Mouse (Mus musculus): ENCODE data around the gene Iqcd.
A peak's percentile ranks its signal among the peaks of the same experiment; 100 is the strongest.

Gene Iqcd

DNA sequence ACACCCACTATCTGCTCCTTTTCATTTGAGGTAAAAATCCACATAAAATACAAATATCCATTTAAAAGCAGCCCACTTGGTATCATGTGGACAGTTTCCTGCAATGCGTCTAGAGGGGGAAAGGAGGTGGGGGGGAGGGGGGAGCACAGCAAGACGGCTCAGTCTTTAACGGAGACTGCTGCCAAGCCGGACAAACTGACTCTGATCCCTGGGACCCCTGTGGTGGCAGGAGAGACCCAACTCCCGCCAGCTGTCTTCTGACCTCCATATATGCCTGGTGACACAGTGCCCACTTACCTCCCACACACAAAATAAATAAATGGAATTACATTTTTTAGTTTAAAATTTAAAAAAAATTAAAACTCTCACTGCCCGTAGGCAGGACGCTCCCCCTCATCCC lies 14.7 kb downstream of the Iqcd start:
- DNase-seq (ENCODE audit: low spot score in 2 of 2) = no peak

DNA sequence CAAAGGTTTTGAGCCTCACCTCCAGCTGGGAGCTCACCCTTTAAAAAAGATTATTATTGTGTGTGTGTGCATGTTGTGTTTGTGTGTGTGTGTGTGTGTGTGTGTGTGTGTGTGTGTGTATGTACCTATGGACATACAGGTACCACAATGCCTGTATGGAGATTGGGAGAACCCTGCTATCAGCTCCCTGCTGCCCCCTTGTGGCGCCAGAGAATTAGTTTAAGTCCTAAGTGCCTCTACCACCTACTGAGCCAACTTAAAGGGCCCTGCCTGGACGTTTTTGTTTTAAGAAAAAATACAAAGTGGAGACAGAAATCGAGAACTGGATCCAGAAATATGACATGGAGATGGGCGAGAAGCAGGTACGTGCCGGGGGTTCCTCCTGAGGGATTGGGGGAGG lies 16.0 kb downstream of the Iqcd start:
- DNase-seq (ENCODE audit: low spot score in 2 of 2) = peak; percentile 86 to 96

DNA sequence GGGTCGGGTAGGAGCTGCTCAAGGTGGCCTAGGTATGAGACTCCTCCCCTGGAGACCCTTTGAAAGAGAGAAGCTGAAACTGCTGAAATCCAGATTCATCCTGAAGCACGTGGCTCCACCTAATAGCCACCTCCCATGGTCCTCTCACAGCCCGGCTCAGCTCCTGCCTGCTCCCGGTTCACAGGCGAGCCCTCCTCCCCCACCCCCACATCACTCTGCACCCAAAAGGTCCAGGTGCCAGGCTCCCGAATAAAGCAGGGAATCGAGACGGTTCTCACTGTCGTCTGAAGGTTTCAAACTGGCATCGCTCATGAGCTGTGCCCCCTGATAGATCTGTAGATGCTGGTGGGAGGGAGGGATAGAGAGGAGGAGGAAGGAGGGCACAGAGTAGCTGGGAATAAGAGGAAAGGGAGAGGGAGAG lies 16.4 kb downstream of the Iqcd start:
- DNase-seq (ENCODE audit: low spot score in 2 of 2) = no peak

DNA sequence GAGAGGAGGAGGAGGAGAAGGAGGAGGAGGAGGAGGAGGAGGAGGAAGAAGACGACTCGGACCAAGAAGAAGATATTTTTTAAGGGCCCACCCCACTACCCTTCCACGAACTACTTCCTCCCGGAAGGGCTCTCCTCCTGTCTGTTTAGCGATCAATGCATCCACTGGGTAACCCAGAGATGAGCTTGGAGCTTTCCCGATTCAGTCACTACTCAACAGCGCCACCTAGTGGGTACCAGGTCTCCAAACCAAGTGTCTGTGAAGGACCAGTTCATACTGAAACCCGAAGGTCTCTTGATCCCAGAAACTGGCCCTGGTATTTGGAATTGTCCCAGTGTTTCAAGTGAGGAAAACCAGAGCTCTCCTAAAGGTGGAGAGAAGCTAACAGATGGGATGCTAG lies 16.9 kb downstream of the Iqcd start:
- peak; percentile 88 to 97 for DNase-seq (ENCODE audit: low spot score in 2 of 2)

DNA sequence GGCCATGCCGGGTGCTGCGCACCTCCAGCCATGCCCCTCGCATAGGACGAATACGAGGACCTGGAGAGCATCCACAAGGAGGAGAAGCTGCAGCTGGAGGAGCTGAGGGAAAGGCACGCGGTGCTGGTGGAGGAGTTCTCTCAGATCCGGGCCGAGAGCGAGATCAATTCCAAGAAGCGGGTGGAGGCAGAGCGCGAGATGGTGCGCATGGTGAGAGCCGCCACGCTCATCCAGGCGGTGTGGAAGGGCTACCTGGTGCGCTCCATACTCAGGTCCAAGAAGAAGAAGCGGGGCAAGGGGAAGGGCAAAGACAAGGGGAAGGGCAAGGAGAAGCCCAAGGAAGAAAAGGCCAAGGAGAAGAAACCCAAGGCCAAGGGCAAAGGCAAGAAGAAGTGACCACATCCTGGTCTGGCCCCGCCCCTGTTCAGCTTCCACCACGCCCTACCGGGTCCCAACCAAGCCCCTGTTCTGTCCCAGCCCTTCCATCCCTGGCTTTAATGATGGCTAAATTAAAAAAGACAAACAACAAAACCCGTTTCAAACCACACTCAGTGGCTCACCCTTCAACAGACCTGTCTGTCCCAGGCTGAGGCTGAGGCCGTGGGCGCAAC lies 17.9 kb downstream of the Iqcd start:
- no peak for DNase-seq (ENCODE audit: low spot score in 2 of 2)

DNA sequence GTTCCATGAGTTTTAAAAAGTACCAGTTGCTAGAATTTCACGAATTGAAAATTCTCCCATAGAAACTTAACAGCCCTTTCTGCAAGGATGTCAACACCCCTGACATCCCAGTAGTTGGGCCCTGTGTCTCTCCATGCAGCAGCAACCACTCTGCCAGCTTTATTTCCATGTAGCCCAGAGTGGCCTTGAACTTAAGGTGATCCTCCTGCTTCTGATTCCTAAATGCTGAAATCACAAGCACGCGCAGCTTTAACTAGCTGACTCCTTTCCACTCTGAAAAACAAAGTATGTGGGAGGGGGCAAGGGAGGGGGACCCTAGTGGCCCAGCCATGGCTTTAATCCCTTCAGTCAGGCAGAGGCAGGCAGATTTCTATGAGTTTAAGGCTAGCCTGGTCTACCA lies 18.5 kb downstream of the Iqcd start:
- no peak for DNase-seq (ENCODE audit: low spot score in 2 of 2)

DNA sequence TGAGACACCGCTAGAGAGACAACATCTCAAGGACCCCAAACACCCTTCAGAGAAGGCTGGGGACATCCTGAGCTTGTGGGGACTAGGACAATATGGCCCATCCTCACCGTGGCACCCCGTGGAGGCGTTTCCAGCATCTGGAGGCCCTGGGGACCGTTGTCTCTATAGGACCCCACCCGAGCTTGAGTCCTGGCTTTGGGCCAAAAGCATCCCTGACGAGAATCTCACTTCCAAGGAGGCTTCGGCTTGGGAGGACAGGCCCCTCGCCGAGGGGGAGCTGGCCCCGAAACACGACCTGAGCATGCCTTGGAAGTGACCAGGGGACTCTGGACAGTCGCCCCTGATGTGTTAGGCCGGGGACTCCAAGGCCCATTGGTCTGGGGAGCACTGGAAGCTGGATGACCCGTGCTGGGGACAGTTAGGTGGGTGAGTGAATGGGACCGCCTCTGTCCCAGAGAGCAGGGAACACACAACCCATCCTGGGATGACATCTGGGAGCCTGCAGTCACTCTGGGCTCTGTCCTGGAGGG lies 20.5 kb downstream of the Iqcd start:
- no peak for DNase-seq (ENCODE audit: low spot score in 2 of 2)

DNA sequence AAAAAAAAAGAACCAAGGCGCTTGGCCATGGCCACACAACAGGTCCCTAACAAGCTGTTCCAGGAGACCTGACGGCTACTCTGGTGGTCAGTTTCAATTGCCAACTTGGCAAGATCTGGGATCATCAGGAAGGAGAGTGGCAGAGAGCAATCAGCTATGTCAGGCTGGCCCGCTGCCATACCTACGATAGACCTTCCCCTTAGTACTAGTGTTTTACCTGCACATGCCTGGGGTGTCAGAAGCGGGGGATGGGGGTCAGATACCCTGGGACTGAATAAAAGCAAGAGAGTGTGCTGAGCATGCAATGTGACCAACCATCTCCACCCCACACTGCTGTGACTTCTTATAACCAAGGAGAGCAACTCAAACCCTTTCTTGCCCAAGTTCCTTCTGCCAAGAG lies 22.1 kb downstream of the Iqcd start:
- DNase-seq (ENCODE audit: low spot score in 2 of 2) = no peak

DNA sequence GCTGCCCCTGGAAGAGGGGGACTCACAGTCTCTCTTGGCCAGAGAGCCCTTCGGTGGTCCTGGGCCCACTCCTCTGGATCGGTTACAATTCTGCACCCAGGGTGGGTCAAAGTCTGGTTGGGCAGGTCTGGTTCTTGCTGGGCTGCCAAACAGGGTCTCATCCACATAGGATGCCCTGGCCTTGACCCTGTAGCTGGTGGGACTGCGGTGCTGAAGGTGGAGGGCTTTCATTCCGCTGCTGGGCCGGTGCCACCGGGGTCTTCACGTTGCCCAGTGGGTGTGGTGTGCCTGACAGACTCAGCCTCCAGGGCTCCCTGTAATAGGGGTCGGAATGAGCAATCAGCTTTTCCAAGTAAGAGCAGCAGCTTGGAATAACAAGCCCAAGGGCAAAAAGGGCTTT lies 22.6 kb downstream of the Iqcd start:
- DNase-seq (ENCODE audit: low spot score in 2 of 2) = no peak

DNA sequence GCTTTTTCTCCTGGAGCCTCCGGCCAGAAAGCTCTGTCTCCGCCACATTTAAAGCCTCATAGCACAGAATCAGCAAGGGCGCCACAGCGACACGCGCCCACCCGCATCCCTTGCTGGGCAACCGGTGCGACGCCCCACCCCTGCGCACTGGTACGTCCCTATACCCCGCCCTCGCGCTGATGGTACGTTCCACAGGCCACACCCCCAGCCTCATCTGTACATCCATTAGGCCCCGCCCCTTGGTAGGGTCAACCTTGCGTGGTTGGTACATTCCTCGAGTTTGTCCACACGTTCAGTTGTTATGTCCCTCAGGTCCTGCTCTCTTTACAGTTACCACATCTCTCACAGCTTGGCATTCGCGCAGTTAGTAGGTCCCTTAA lies 23.6 kb downstream of the Iqcd start, which contains the start of the genes Rita1 and Ddx54:
TSS of gene Rita1 (minus strand) at position 148 of the 380 bp plus-strand sequence.
TSS of gene Ddx54 (plus strand) at position 298 of the 380 bp plus-strand sequence.
- peak; percentile 98 for DNase-seq (ENCODE audit: low spot score in 2 of 2)

DNA sequence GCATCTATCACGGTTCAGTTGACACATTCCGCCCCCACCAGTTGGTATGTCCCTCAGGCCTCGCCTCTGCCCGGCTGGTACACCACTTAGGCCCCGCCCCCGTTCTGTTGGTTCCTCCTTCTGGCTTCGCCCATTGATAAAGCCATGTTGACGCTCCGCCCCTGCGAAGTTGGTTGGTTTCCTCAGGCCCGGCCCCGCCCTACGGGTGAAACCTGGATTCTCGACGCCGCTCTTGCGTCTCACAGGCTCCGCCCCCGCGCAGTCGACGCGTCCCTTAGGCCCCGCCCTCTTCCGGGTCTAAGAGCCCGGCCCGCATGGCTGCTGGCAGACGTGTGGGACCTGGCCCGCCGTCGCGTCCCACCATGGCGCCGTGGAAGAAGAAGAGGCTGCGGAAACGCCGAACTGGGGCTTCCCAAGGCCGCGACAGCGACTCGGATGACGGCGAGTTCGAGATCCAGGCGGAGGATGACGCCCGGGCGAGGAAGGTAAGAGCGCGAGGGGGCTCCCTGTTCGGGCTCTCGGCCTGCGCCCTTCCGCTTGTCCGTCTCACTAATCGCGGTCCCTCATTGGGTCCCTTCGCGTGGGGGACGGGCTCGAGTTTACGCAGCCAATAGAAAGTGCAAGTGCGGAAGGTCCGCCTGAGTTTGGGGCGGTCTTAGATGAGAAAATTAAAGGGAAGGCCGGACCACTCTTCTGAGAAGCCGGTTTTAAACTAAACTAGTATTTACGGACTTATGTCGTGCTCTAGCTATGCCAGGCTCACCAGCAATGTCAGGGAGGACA lies 24.2 kb downstream of the Iqcd start:
- peak; percentile 100 for DNase-seq (ENCODE audit: low spot score in 2 of 2)

DNA sequence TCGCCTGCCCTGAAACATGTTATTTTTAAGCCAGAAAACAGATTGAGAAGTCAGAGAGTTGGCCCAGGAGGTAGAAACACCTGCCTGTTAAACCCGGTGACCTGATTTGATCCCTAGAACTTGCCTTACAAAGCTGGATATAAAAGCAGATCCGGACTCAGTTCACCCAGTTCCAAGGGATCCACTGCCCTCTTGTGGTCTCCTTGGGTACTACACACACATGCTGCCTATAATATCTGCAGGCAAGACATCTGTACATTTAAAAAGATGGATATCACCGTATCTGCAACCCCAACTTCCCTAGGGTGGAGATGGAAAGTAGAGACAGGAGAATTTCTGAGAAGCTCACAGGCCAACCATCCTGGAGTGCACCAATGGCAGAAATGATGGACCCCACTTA lies 27.1 kb downstream of the Iqcd start:
- DNase-seq (ENCODE audit: low spot score in 2 of 2) = peak; percentile 54 to 81

DNA sequence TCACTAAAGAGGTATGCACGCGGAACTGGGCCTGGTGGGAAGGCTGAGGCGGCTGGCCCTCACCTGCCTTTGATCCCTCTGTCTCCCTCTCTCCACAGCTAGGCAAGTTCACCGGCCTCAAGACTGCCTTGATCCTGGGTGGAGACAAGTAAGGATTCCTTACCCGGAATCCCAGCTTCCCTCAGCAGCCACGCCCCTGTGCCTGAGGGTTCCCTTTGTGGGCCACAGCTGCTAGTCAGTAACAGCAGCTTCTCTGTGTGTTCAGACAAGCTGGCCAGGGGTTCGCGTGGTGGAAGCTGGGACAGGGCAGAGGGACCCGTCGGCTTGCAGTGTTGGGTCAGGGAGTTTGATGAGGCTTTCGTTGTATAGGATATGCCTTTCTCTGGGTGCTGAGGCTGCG lies 30.0 kb downstream of the Iqcd start:
- no peak for DNase-seq (ENCODE audit: low spot score in 2 of 2)

DNA sequence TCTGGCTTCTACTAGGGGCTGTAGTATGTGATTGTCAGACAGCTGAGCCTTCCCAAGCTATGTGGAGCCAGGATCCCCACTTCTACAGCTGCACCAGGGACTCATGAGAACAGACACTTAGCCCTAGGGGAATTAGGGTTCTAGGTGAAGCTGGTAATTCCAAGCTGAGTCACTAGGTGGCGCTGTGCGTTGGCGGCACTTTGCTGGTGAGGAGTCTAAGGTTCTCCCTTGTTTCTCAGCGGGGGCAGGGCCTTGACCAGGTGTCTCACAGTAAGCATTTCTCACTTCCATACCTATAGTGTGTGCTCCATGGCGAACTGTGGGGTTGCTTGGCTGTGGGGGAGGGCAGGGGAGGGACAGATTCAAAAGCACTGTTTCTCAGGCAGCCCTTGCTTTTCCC lies 30.4 kb downstream of the Iqcd start:
- DNase-seq (ENCODE audit: low spot score in 2 of 2) = peak; percentile 77 to 94

DNA sequence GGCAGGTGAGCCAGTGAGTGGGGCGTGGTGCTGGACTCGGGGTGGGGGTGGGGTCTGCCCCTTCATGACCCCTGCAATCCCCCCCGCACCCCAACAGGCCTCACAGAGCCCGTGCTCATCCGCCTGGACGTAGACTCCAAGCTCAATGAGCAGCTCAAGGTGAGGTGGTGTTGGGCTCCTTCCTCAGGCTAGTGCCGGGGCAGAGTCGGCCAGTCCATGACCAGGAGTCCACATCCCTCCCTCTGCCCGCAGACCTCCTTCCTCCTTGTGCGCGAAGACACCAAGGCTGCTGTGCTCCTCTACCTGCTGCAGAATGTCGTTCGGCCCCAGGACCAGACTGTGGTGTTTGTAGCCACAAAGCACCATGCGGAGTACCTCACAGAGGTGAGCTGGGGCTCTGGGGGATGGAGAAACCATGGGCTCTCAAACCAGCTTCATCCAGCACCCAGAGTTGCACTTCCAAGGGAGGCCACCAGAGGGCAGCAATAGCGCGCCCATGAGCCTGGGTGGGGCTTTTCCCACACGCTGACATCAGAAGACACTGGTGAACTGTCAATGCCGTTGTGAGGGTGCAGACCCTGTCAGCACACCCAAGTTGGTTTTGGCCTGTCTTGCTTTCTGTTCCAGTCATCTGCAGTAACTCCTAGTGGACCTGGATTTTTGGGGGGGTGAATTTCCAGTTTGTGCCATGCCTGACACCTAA lies 31.7 kb downstream of the Iqcd start:
- DNase-seq (ENCODE audit: low spot score in 2 of 2) = peak; percentile 85 to 96

DNA sequence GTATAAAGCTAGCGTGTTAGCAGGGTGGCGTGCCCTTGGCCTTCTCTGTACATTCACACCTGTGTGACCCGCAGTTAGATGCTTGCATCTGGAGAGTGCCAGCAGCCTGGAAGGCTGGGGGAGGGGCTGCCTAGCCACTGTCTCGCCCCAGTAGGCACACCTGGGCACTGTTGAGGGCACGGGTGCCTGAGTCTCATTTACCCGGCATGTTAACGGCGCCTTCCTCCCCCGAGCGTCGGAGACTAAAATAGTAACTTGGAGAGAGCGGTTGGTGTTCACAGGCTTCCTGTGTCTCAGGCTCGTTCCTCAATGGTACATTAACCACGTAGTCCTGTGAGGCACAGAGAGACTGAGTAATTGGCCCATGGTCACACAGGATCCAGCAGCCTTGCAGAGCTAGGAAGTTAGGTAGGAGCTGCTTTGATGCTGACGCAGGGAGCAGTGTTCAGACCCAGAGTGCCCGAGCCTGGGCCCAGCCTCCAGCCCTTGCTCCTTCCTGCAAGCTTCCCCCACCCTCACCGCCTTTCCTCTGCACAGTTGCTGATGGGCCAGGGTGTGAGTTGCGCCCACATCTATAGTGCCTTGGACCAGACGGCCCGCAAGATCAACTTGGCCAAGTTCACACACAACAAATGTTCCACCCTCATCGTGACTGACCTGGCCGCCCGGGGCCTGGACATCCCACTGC lies 32.4 kb downstream of the Iqcd start:
- DNase-seq (ENCODE audit: low spot score in 2 of 2) = peak; percentile 60 to 74

DNA sequence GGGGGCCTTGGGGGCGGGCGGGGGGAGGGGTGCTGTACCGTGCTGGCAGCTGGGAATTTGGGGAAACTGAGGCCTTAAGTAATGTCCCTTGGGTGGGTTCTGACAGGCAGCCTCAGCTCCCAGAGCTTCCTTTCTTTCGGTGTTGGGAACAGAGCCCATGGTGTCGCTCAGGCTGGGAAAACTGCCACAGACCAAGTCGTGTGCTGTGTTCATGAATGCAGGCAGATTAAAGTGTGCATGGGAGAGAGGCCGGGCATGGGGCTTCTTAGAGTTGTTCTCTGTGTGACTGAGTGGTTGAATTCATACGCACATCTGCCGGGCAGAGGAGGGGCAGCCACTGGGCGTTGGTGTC lies 33.0 kb downstream of the Iqcd start:
- DNase-seq (ENCODE audit: low spot score in 2 of 2) = no peak

DNA sequence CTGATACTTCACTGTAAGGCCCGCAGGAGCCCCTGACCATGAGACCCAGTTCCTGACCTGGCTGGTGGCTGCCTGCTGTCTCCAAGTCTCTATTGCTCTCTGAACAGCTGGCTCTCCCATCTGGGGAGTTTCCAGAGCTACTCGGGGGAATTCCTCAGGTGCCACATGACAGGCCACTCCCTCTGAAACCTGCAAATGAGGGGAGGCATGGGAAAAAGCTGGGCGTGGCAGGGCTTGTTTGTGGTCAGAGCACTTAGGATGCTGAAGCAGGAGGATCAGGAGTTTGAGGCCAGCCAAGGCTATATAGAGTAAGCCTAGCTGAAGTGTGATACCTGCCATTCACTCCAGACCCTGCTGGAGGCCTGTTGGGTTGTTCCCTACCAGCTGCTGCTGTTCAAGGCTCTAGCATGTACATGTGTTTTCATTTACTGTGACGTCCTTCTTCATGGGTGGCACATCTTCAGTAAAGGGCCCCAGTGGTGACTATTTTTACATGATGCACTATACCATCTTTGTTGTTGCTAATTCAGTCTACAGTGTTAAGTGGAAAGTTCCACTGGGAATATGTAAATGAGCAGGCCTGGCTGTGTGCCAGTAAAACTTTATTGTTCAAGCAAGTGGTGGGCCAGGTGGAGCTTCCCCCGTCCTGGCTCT lies 33.5 kb downstream of the Iqcd start:
- DNase-seq (ENCODE audit: low spot score in 2 of 2) = no peak

DNA sequence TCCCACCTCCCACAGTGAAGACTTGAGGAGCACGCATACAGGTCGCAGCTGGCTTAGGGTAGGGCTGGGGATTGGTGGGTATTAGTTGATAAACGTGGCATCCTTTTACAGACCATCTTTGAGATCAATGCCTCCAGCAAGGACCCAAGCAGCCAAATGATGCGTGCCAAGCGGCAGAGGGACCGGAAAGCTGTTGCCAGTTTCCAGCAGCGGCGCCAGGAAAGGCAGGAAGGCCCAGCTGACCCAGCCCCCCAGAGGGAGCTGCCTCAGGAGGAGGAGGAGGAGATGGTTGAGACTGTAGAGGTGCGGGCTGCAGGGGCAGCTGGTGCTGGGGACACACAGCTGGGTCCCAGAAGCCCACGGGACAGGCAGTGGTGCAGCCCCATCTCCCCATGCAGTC lies 35.6 kb downstream of the Iqcd start:
- DNase-seq (ENCODE audit: low spot score in 2 of 2) = no peak

DNA sequence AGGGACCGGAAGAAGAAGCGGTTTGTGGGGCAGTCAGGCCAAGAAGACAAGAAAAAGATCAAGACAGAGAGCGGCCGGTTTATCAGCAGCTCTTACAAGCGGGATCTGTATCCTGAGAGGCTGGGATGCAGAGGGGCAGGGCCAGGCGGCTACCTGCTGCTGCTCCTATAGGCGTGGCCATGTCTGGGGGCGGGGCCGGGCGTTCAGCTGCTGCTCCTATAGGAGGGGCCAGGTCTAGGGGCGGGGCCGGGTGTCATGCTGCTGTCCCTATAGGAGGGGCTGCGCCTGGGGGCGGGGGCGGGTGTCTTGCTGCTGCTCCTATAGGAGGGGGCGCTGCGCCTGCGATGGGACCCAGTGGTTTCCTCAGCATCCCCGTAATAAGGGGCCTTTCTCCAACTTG lies 37.6 kb downstream of the Iqcd start:
- peak in 1 of 2 experiments; percentile 50 for DNase-seq (ENCODE audit: low spot score in 2 of 2)

DNA sequence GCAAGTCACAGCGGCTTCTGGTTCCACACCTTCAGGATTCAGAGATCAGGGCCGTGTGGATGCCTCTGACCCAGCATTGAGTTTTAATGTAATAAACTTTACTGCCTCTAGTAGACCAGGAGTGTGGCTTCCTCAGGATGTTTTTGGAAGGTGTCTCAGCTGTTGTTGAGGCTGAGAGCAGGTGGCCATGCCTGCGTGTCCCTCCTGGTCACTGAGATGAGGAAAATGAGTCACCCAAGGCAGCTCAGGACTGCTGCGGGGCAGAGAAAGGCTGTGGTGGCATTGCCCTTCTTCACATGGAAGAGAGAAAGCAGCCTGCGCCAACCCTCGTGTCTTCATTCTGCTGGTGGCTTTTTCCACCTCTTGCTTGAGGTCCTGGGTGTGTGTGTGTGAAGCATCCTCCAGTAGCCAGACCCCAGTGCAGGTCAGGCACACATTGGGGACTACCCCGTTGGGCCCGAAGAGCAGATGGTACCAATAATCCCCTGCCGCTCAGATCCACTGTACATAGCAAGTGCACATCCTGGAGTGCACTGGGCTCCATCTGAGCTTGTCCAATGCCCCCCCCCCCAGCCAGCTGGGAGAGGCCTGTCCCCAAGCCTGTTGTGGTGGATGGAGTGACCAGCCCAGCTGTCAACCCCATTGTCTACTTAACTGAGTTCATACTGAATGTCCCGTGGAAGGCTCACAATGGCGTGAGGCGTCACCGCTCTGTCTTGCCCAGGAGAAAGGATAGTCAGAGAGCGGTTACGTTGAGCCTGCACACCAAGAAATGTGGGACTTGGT lies 38.9 kb downstream of the Iqcd start:
- no peak for DNase-seq (ENCODE audit: low spot score in 2 of 2)
